Mouse (Mus musculus): ENCODE data around the gene Nenf. TPM values are rescaled to one million over a fixed set of nuclear protein-coding genes. Genes with fewer than 3 reads are reported as not detected.

Nenf gene
- polyA plus RNA-seq, 1 experiment from 2014 or later: 100 TPM

GRCm38 (mm10) chr1:191257351-191257771 lies 60.6 kb downstream of the Nenf start:
- Histone ChIP-seq H3K27me3 (no peaks in the 10 kb centered on the region), H3K4me1 (no peaks in the 10 kb centered on the region), H3K36me3 (no peaks in the 10 kb centered on the region), H3K4me3 (no peak overlapping the region), H3K9me3 (no peaks in the 10 kb centered on the region), H3K9ac (replicated peaks) (no peak overlapping the region), H3K4me2 (replicated peaks) (no peak overlapping the region), H3K27ac (replicated peaks) (no peak overlapping the region)
- WGBS: 78% methylated on average over 3 of the region's 3 CpGs
- ATAC-seq (replicated peaks): no peak

Other genes with a start within 250 kb of the Nenf start
- 1.6 and 1.9 TPM in 2 replicates for gene Batf3, start 220.3 kb downstream of the Nenf start, polyA plus RNA-seq (2015; fragmentation: Nextera tagmentation; extraction: Ambion mirVana)
- gene Fam71a, start 153.4 kb downstream of the Nenf start, polyA plus RNA-seq (2015; fragmentation: Nextera tagmentation; extraction: Ambion mirVana): not detected in 2 replicates
- 1.1 and 1.5 TPM in 2 replicates for gene Atf3, start 100.2 kb downstream of the Nenf start, polyA plus RNA-seq (2015; fragmentation: Nextera tagmentation; extraction: Ambion mirVana)
- 53.1 and 54.0 TPM in 2 replicates for gene Tmem206, start 7.7 kb upstream of the Nenf start, polyA plus RNA-seq (2015; fragmentation: Nextera tagmentation; extraction: Ambion mirVana)
- 10.5 and 10.6 TPM in 2 replicates for gene Ppp2r5a, start 85.1 kb upstream of the Nenf start, polyA plus RNA-seq (2015; fragmentation: Nextera tagmentation; extraction: Ambion mirVana)

All from forebrain, embryonic 15.5 days (tissue).